8 mouse cellular contexts compared by ENCODE assay signal in the genomic region with DNA sequence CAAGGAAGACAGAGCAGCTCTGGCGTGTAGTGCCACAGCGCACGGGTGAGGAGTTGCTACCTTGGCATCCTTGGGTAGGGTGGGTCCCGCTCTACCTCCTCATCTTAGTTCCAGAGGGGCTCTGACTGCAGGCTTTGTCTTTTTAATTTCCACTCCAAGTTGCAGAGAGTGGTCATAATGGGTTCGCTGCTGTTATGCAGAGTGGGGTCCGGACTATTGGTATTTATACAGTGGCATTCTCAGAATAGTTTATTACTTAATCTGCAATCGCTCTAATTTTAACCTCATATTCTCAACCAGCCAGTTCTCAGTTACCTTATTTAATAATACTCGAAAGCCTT. TPM values are rescaled to one million over a fixed set of nuclear protein-coding genes. Genes with fewer than 3 reads are reported as not detected.
DNase-seq lines count a peak whose midpoint lies in the region; ATAC-seq and TF ChIP-seq lines count a peak whose summit lies in the region.

No protein-coding gene starts in this region.

- no peaks in the 10 kb centered on the region for H3K36me3 ChIP-seq in kidney, embryonic 15.5 days
- H3K36me3 ChIP-seq in kidney, adult 2 months (ENCODE audit: control insufficient read depth, insufficient read depth, low read length) = no peaks in the 10 kb centered on the region
- no peaks in the 10 kb centered on the region for H3K36me3 ChIP-seq in embryonic facial prominence, embryonic 12.5 days
- H3K36me3 ChIP-seq in intestine, embryonic 14.5 days (ENCODE audit: control insufficient read depth, insufficient read depth, low read length) = no peaks in the 10 kb centered on the region
- no peaks in the 10 kb centered on the region for H3K36me3 ChIP-seq in midbrain, embryonic 16.5 days (ENCODE audit: control insufficient read depth, insufficient read depth, low read length)

- H3K9me3 ChIP-seq in kidney, embryonic 15.5 days (replicated peaks) = no peaks in the 10 kb centered on the region
- no peaks in the 10 kb centered on the region for H3K9me3 ChIP-seq in embryonic facial prominence, embryonic 12.5 days
- H3K9me3 ChIP-seq in intestine, embryonic 14.5 days (ENCODE audit: control insufficient read depth, low read length) = no peaks in the 10 kb centered on the region
- no peaks in the 10 kb centered on the region for H3K9me3 ChIP-seq in midbrain, embryonic 16.5 days (replicated peaks; ENCODE audit: control insufficient read depth, low read length, poor library complexity, severe bottlenecking)

- peaks cover 25% of the 10 kb centered on the region for H3K27me3 ChIP-seq in kidney, embryonic 15.5 days
- no peaks in the 10 kb centered on the region; the same call in 1 of the 2 replicates for H3K27me3 ChIP-seq in kidney, adult 2 months (replicated peaks; ENCODE audit: control insufficient read depth, insufficient read depth, low read length)
- H3K27me3 ChIP-seq in embryonic facial prominence, embryonic 12.5 days = peaks cover 6% of the 10 kb centered on the region
- H3K27me3 ChIP-seq in intestine, embryonic 14.5 days (replicated peaks; ENCODE audit: control insufficient read depth, insufficient read depth, low read length) = peaks cover 13% of the 10 kb centered on the region
- no peaks in the 10 kb centered on the region for H3K27me3 ChIP-seq in midbrain, embryonic 16.5 days (ENCODE audit: control insufficient read depth, insufficient read depth, low read depth, low read length)

- TF ChIP-seq POLR2A in kidney, adult 2 months (IDR thresholded peaks at IDR 0.05; ENCODE audit: low read depth, low read length) = no peak

- H3K4me2 ChIP-seq in kidney, embryonic 15.5 days = peak overlapping the region; percentile 80
- peak overlapping the region; percentile 54 for H3K4me2 ChIP-seq in embryonic facial prominence, embryonic 12.5 days (replicated peaks)
- H3K4me2 ChIP-seq in intestine, embryonic 14.5 days (ENCODE audit: low read length) = peak overlapping the region; percentile 73
- H3K4me2 ChIP-seq in midbrain, embryonic 16.5 days (ENCODE audit: low read length) = peak overlapping the region; percentile 60

- no peak overlapping the region for H3K27ac ChIP-seq in kidney, embryonic 15.5 days
- H3K27ac ChIP-seq in kidney, adult 2 months (ENCODE audit: insufficient read depth, low read depth, low read length) = no peak overlapping the region
- no peak overlapping the region for H3K27ac ChIP-seq in embryonic facial prominence, embryonic 12.5 days
- H3K27ac ChIP-seq in intestine, embryonic 14.5 days (ENCODE audit: low read depth) = no peak overlapping the region
- H3K27ac ChIP-seq in midbrain, embryonic 16.5 days (ENCODE audit: low read length) = peak overlapping the region; percentile 82

- DNase-seq in kidney, adult 2 months = no peak
- DNase-seq in intestine, embryonic 14.5 days (ENCODE audit: low spot score) = no peak
- no peak for DNase-seq in embryo, embryonic 11 days
- DNase-seq in frontal cortex, postnatal 14 days (ENCODE audit: low spot score in 2 of 2) = no peak
- DNase-seq in right cerebral cortex, adult 2 months (ENCODE audit: low spot score in 2 of 2) = no peak

- no peak for TF ChIP-seq CTCF in kidney, adult 2 months (conservative IDR thresholded peaks at IDR 0.05; ENCODE audit: insufficient read depth, insufficient read length, low read depth, low read length)

- H3K9ac ChIP-seq in kidney, embryonic 15.5 days = peak overlapping the region; percentile 32; the same call in 1 of the 2 replicates
- H3K9ac ChIP-seq in embryonic facial prominence, embryonic 12.5 days = peak overlapping the region; percentile 39; the same call in 1 of the 2 replicates
- peak overlapping the region; percentile 53 for H3K9ac ChIP-seq in intestine, embryonic 14.5 days (ENCODE audit: low read length)
- peak overlapping the region; percentile 86 for H3K9ac ChIP-seq in midbrain, embryonic 16.5 days (ENCODE audit: low read depth, low read length)

- 25% methylated on average over 8 of the region's 8 CpGs for WGBS in kidney, embryonic 15.5 days
- WGBS in kidney, adult 2 months = 23% methylated on average over 8 of the region's 8 CpGs
- WGBS in embryonic facial prominence, embryonic 12.5 days = 19% methylated on average over 8 of the region's 8 CpGs
- 21% methylated on average over 8 of the region's 8 CpGs for WGBS in intestine, embryonic 14.5 days
- 15% methylated on average over 8 of the region's 8 CpGs for WGBS in midbrain, embryonic 16.5 days

- peaks cover 8% of the 10 kb centered on the region for H3K4me1 ChIP-seq in kidney, embryonic 15.5 days
- no peaks in the 10 kb centered on the region for H3K4me1 ChIP-seq in kidney, adult 2 months (ENCODE audit: control insufficient read depth, insufficient read depth, low read length)
- no peaks in the 10 kb centered on the region for H3K4me1 ChIP-seq in embryonic facial prominence, embryonic 12.5 days
- H3K4me1 ChIP-seq in intestine, embryonic 14.5 days (replicated peaks; ENCODE audit: control insufficient read depth, insufficient read depth, low read length) = no peaks in the 10 kb centered on the region
- H3K4me1 ChIP-seq in midbrain, embryonic 16.5 days (ENCODE audit: control insufficient read depth, insufficient read depth, low read length) = peaks cover 13% of the 10 kb centered on the region

- peak overlapping the region; percentile 50 for H3K4me3 ChIP-seq in kidney, embryonic 15.5 days (replicated peaks)
- H3K4me3 ChIP-seq in kidney, adult 2 months (ENCODE audit: insufficient read depth, low read depth, low read length) = no peak overlapping the region
- peak overlapping the region; percentile 39 for H3K4me3 ChIP-seq in embryonic facial prominence, embryonic 12.5 days
- H3K4me3 ChIP-seq in intestine, embryonic 14.5 days (ENCODE audit: low read depth, low read length) = peak overlapping the region; percentile 42
- peak overlapping the region; percentile 68 for H3K4me3 ChIP-seq in midbrain, embryonic 16.5 days (ENCODE audit: low read depth, low read length)

- no peak for ATAC-seq in kidney, embryonic 15.5 days (replicated peaks; ENCODE audit: low FRiP score)
- ATAC-seq in embryonic facial prominence, embryonic 12.5 days (ENCODE audit: insufficient number of reproducible peaks, insufficient read depth, low FRiP score, low TSS enrichment) = no peak
- ATAC-seq in intestine, embryonic 14.5 days (replicated peaks; ENCODE audit: low FRiP score, low TSS enrichment, low read depth) = no peak
- ATAC-seq in midbrain, embryonic 16.5 days = peak; percentile 74; the same call in 1 of the 2 replicates

RNA-seq across cellular contexts. Expression of a gene that starts 0.4 kb away (rescaled TPM):
- 1.9 and 2.2 TPM in 2 replicates for polyA plus RNA-seq in kidney, embryonic 15.5 days (2015; fragmentation: Nextera tagmentation; extraction: Ambion mirVana)
- polyA plus RNA-seq in kidney, adult 2 months (2012; rRNA removed) = 0.16 and 0.33 TPM in 2 replicates
- 4.4 and 4.5 TPM in 2 replicates for polyA plus RNA-seq in embryonic facial prominence, embryonic 12.5 days (2016; fragmentation: Nextera tagmentation; extraction: Ambion mirVana)
- 3.7 and 4.5 TPM in 2 replicates for polyA plus RNA-seq in intestine, embryonic 14.5 days (2014; fragmentation: Nextera tagmentation; extraction: Ambion mirVana)
- polyA plus RNA-seq in midbrain, embryonic 16.5 days (2015; fragmentation: Nextera tagmentation; extraction: Ambion mirVana) = 7.0 and 7.5 TPM in 2 replicates

Comparison
In these comparisons a context has a peak if more than half of its experiments do, and no peak if none do; other contexts are left out.
1. H3K9ac ChIP-seq: peak in every context shown above with its lines; median percentile 86 in midbrain, embryonic 16.5 days; 53 in intestine, embryonic 14.5 days; 39 in embryonic facial prominence, embryonic 12.5 days; 32 in kidney, embryonic 15.5 days.